Mouse (Mus musculus) midbrain, embryonic 11.5 days (tissue): ENCODE data around the gene Scamp2. TPM values are rescaled to one million over a fixed set of nuclear protein-coding genes. Genes with fewer than 3 reads are reported as not detected.

Experiments
- ATAC-seq: fragments of 200-750 bp; cut with Nextera tagmentation; 2 replicates; pipeline ENCODE4 v1.8.0; 2017; ENCODE audit warnings: moderate TSS enrichment, moderate library complexity; ENCODE audit not compliant: low FRiP score
- DNase-seq: peaks from one replicate; pipeline ENCODE4 v3.0.0; 2015; ENCODE audit warnings: low spot score; ENCODE audit errors: missing footprints
- H3K27ac ChIP-seq: fragments of 300-500 bp; sonication (generic); 2 replicates; pipeline ENCODE4 v1.5.1; 2014; ENCODE audit warnings: low read depth, low read length
- H3K27me3 ChIP-seq: fragments of 300-500 bp; sonication (generic); 2 replicates; pipeline ENCODE4 v1.6.1; 2014; ENCODE audit warnings: mild to moderate bottlenecking, low read length, moderate library complexity, mixed read lengths; ENCODE audit not compliant: control insufficient read depth, insufficient read depth
- H3K36me3 ChIP-seq: fragments of 300-500 bp; sonication (generic); 2 replicates; pipeline ENCODE4 v1.6.1; 2014; ENCODE audit warnings: mild to moderate bottlenecking, low read length, moderate library complexity, mixed read lengths; ENCODE audit not compliant: control insufficient read depth, insufficient read depth
- H3K4me1 ChIP-seq: fragments of 300-500 bp; sonication (generic); 2 replicates; pipeline ENCODE4 v1.6.1; 2014; ENCODE audit warnings: low read length; ENCODE audit not compliant: control insufficient read depth, insufficient read depth
- H3K4me2 ChIP-seq: fragments of 300-500 bp; sonication (generic); 2 replicates; pipeline ENCODE4 v1.6.1; 2014; ENCODE audit warnings: mild to moderate bottlenecking, moderate library complexity
- H3K4me3 ChIP-seq: fragments of 300-500 bp; sonication (generic); 2 replicates; pipeline ENCODE4 v1.5.1; 2014; ENCODE audit warnings: low read depth, low read length
- H3K9ac ChIP-seq: fragments of 300-500 bp; sonication (generic); 2 replicates; pipeline ENCODE4 v1.6.1; 2014; ENCODE audit warnings: low read length
- H3K9me3 ChIP-seq: fragments of 300-500 bp; sonication (generic); 2 replicates; pipeline ENCODE4 v1.6.1; 2016; ENCODE audit warnings: low read length; ENCODE audit not compliant: control insufficient read depth
- WGBS: fragments of 180-500 bp; shearing (Covaris S2); extraction: QIAGEN DNeasy Blood & Tissue Kit; methylation state at CpG from one replicate; pipeline ENCODE4 v1.1.7; 2014; 5-methylcytosine and 5-hydroxymethylcytosine counted together
- polyA plus RNA-seq: library from polyadenylated mRNA; unstranded; fragments of >200 nt; fragmentation: Nextera tagmentation; extraction: Ambion mirVana; gene quantifications from 2 replicates; pipeline ENCODE4 v1.2.1, GENCODE M21; 2014

Scamp2 gene
- polyA plus RNA-seq, 1 experiment from 2014 or later = 58.2 TPM

DNA sequence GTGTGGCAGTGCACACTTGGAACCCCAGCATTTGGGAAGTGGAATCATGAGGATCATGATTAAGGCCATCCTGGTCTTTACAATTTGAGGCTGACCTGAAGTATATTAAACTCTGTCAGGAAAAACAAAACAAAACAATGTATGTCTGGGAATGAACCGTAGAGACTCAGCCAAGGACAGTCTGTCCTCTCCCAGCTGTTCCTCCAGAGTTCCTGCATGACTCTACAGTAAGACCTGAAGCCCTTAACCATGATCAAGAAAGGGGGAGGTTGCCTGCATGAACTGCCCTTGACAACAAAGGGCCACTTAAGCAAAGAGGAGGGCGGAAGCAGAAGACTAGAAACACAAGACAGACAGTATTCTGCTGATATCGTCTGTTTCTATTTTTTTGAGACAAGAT is 14.8 kb downstream of the Scamp2 start:
- Histone ChIP-seq H3K27ac (no peak overlapping the region), H3K4me3 (no peak overlapping the region), H3K4me2 (no peak overlapping the region), H3K9me3 (no peaks in the 10 kb centered on the region), H3K27me3 (no peaks in the 10 kb centered on the region), H3K9ac (no peak overlapping the region), H3K36me3 (peaks cover 9% of the 10 kb centered on the region; the same call in 1 of the 2 replicates), H3K4me1 (no peaks in the 10 kb centered on the region)
- no peak for DNase-seq
- no peak for ATAC-seq
- WGBS = 84% methylated on average over 3 of the region's 3 CpGs

DNA sequence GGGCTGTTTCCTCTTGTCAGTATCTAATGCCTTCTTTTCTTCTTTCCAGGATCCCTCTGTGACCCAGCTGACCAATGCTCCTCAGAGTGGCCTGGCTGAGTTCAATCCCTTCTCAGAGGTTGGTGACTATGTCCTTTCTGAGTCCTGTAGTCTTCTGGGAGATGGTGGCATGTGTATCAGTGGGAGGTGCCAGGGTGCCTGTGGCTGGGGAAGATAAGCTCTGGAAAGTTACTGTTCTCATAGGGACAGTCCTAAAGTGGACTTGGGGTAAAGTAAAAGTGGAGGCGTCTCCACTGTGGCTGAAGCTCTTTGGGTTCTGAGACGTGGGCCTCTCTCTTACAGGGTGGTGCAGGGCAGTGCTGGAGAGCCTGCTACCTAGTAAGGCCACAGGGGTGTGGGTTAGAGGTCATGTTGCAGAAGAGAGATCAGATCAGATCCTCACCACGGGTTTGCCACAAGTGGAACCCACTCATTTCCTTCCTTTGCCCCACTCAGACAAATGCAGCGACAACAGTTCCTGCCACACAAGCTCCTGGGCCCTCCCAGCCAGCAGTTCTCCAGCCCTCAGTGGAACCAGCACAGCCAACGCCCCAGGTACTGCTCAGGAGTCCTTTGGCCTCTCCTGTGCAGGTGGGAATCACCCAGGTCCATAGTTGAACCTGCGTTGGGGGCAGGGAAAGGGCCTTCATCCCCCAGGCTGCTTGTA is 16.6 kb downstream of the Scamp2 start:
- H3K27me3 ChIP-seq = no peaks in the 10 kb centered on the region
- H3K4me1 ChIP-seq = no peaks in the 10 kb centered on the region
- DNase-seq (no peak), ATAC-seq (no peak)
- H3K9ac ChIP-seq = no peak overlapping the region
- H3K9me3 ChIP-seq = no peaks in the 10 kb centered on the region
- H3K36me3 ChIP-seq = peaks cover 15% of the 10 kb centered on the region; the same call in 1 of the 2 replicates
- H3K4me2 ChIP-seq = no peak overlapping the region
- 86% methylated on average over 6 of the region's 6 CpGs for WGBS
- H3K4me3 ChIP-seq = no peak overlapping the region
- H3K27ac ChIP-seq = no peak overlapping the region

DNA sequence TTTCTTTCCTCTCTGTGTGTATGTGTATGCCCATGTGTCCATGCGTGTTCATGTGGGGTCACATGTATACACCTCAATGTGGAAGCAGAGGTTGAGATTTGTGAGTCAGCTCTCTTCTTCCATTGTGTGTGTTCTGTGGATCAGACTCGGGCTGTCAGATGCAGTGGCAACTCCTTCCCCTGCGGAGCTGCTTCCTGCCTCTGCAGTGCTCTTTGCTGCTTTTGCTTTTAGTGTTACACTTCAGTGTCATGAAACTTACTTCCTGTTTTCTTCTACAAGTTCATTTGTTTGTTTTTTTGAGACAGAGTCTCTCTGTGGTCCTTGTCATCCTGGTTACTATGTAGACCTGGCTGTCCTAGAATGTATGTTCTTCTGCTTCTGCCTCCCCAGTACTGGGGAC is 24.2 kb downstream of the Scamp2 start:
- no peak overlapping the region for H3K4me2 ChIP-seq
- H3K27me3 ChIP-seq = no peaks in the 10 kb centered on the region
- DNase-seq (no peak), ATAC-seq (no peak)
- no peaks in the 10 kb centered on the region for H3K9me3 ChIP-seq
- peaks cover 7% of the 10 kb centered on the region for H3K4me1 ChIP-seq
- 88% methylated on average over 3 of the region's 3 CpGs for WGBS
- no peak overlapping the region for H3K27ac ChIP-seq
- H3K4me3 ChIP-seq = no peak overlapping the region
- H3K36me3 ChIP-seq = peaks cover 16% of the 10 kb centered on the region
- H3K9ac ChIP-seq = no peak overlapping the region

DNA sequence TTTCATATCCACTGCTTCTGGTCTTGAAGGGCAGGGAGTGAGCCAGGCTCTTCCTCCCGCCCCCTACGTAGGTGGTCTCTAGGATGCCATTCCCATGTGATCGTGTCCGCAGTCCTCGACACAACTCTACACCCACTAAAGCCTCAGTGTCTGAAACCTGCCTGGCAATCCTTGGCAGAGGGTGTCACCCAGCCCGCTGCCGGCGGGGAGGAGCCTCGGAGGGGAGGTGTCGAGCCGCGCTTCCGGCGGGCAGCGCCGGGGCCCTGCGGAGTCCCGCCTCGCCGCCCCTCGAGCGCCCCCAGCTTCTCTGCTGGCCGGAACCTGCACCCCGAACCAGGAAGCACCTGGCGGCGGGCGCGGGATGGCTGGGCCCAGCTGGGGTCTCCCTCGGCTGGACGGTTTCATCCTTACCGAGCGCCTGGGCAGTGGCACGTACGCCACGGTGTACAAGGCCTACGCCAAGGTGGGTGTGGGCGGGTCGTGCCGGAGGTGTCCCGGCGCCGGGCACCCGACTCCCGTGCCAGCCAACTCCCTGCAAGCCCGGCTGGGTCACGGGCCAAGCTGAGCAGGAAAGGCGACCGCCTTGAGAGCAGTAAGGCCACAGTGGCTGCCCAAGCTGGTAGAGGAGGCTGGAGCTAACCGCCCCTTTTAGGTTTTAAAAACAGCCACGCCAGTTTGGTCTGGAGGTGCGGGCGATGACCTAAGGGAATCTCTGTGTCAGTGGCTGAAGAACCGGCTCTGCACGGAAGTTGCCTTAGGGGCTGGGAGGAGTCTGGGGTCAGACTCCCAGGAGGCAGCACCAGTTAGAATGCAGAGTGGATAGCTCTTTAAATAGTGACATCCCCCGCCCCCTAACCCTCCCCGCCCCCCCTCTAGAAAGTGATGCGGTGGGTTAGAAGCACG is 28.7 kb downstream of the Scamp2 start, which contains the start of gene Ulk3:
Gene Ulk3 (plus strand): TSS at position 229 of the 903 bp plus-strand sequence.
- Histone ChIP-seq H3K36me3 (peaks cover 3% of the 10 kb centered on the region), H3K27ac (peak within 1 kb of the TSS; percentile 47; the same call in 1 of the 2 replicates), H3K4me1 (peaks cover 11% of the 10 kb centered on the region), H3K9me3 (no peaks in the 10 kb centered on the region), H3K27me3 (no peaks in the 10 kb centered on the region), H3K4me2 (peak within 1 kb of the TSS; percentile 96), H3K9ac (peak within 1 kb of the TSS; percentile 68), H3K4me3 (peak within 1 kb of the TSS; percentile 61)
- DNase-seq (peak; percentile 94), ATAC-seq (peak; percentile 80)
- under 1% methylated on average over 58 of the region's 58 CpGs for WGBS

DNA sequence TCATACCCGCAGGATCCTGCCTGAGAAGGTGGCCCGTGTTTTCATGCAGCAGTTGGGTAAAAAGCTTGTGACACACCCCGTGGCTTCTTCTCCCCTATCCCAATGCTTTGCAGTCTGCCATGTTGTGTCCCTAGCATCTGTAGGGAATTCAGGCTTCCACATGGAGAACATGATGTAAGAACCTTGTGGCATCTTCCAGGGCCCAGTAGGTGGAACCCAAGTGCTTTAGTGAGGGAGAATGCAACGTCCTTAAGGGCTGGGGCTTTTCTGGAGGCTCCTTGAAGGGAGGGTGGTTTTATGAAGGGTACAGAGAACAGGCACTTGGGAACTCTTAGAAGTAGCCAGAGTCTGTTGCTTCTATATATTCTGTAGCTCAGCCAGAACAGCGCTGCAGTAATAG is 30.0 kb downstream of the Scamp2 start:
- WGBS = 37% methylated on average over 5 of the region's 5 CpGs
- no peaks in the 10 kb centered on the region for H3K9me3 ChIP-seq
- H3K4me3 ChIP-seq = no peak overlapping the region
- no peaks in the 10 kb centered on the region for H3K27me3 ChIP-seq
- no peak overlapping the region for H3K4me2 ChIP-seq
- no peak for ATAC-seq
- DNase-seq = no peak
- no peak overlapping the region for H3K9ac ChIP-seq
- H3K4me1 ChIP-seq = peaks cover 11% of the 10 kb centered on the region
- peaks cover 3% of the 10 kb centered on the region for H3K36me3 ChIP-seq
- H3K27ac ChIP-seq = no peak overlapping the region

DNA sequence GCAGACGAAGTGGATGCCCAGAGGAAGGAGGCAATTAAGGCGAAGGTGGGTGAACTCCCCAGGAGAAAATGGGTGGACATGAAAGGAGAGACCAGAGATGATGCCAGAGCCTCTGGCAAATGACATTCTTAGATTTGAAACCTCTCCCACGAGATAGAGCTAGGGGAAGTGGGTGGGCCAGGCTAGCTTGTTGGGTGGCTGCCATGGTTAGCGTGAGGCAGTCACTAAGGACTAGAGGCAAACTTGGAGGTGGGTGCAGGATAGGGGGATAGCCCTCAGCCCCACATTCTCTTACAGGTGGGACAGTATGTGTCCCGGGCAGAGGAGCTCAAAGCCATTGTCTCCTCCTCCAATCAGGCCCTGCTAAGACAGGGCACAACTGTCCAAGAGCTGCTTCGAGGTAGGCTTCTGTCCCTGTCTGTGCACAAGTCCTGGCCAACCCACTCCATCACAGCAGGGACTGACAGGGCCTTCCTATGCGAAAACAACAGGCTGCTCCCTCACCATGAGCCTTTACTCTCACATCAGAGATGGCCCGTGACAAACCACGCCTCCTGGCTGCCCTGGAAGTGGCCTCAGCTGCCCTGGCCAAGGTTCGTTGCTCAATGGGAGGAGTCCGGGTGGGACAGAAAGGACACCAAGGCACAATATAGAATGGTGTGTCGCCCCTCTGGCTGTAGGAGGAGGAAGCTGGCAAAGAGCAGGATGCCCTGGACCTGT is 32.9 kb downstream of the Scamp2 start:
- Histone ChIP-seq H3K9me3 (no peaks in the 10 kb centered on the region), H3K36me3 (no peaks in the 10 kb centered on the region; the same call in 1 of the 2 replicates), H3K27me3 (no peaks in the 10 kb centered on the region), H3K4me1 (peaks cover 26% of the 10 kb centered on the region), H3K4me2 (no peak overlapping the region), H3K9ac (0 out of 2 replicates have a peak overlapping the region, but pooled peaks have one; percentile 20), H3K4me3 (no peak overlapping the region), H3K27ac (no peak overlapping the region)
- WGBS = 43% methylated on average over 12 of the region's 12 CpGs
- DNase-seq (no peak), ATAC-seq (no peak)

DNA sequence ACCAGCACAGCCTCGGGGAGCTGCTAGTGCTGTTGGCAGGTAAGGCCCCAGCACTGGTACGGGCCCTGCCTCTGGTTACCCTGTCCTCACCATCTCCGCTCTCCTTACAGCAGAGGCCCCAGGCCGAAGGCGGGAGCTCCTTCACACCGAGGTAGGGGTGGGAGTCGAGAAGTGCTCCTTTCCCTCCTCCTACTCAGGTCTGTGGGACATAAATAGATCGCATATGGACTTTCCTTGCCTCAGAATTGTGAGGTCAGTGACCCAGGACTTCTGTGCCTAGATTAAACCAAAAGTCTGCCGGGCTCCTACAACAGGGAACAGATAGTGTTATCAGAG is 33.4 kb downstream of the Scamp2 start:
- Histone ChIP-seq H3K4me3 (no peak overlapping the region), H3K4me1 (peaks cover 26% of the 10 kb centered on the region), H3K9ac (no peak overlapping the region), H3K27ac (no peak overlapping the region), H3K36me3 (no peaks in the 10 kb centered on the region; the same call in 1 of the 2 replicates), H3K9me3 (no peaks in the 10 kb centered on the region), H3K27me3 (no peaks in the 10 kb centered on the region), H3K4me2 (no peak overlapping the region)
- DNase-seq (no peak), ATAC-seq (no peak)
- 75% methylated on average over 9 of the region's 9 CpGs for WGBS

DNA sequence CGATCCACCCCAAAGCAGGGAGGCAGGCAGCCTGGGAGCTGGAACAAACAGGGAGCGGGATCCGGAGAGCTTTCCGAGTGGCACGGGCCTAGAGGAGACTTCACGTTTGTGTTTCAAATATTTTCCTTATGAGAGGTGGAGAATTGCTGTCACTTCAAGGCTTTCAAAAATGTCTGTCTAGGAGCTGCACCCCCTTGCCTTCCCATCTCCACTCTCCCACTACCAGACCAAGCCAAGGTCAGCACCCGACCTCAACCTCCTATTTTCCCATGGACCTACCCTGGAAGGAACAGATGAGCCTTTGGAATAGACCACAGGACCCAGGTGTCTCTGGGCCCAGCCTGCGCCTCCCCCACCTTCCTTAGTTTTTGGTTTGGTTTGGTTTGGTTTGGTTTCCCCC is 36.5 kb downstream of the Scamp2 start:
- 83% methylated on average over 8 of the region's 8 CpGs for WGBS
- Histone ChIP-seq H3K27me3 (no peaks in the 10 kb centered on the region), H3K9ac (no peak overlapping the region), H3K9me3 (no peaks in the 10 kb centered on the region), H3K4me2 (no peak overlapping the region), H3K4me1 (peaks cover 35% of the 10 kb centered on the region), H3K36me3 (no peaks in the 10 kb centered on the region; the same call in 1 of the 2 replicates), H3K4me3 (no peak overlapping the region), H3K27ac (no peak overlapping the region; the same call in 1 of the 2 replicates)
- DNase-seq (peak; percentile 79), ATAC-seq (no peak)
